Mouse (Mus musculus) G1E-ER4 (cell line): ENCODE measurements around the gene Dbnl. TPM values are rescaled to one million over a fixed set of nuclear protein-coding genes. Genes with fewer than 3 reads are reported as not detected.

Experiments used
- GATA1 ChIP-seq: IDR thresholded peaks from one replicate; pipeline ENCODE4 v1.8.0; 2012; ENCODE audit warnings: low read length, inconsistent platforms
- polyA plus RNA-seq: library from polyadenylated mRNA; stranded (reverse); fragments of >175 nt; gene quantifications from 2 replicates; pipeline ENCODE4 v1.2.3, GENCODE M21; 2012

The Dbnl gene
- polyA plus RNA-seq, 1 experiment, result 227 TPM

DNA sequence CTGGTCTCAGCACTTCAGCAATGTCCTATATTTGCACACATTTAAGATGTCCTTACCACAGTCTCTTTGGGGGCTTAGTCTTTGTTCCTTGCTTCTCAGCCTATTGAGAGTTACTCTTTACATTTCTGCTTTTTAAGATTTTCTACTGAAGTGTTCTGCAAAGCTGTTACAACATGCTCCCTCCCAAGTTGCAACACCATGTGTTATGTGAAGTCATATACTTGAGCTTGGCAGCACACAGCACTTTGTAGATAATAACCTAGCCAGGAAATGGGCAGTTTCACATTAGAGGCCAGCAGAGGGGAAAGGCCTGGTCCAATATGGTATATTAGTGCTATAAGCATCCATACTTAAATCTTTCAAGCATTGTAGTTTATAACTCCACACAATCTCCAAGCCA lies 2.6 kb upstream of the Dbnl start:
- no peak for TF ChIP-seq GATA1

DNA sequence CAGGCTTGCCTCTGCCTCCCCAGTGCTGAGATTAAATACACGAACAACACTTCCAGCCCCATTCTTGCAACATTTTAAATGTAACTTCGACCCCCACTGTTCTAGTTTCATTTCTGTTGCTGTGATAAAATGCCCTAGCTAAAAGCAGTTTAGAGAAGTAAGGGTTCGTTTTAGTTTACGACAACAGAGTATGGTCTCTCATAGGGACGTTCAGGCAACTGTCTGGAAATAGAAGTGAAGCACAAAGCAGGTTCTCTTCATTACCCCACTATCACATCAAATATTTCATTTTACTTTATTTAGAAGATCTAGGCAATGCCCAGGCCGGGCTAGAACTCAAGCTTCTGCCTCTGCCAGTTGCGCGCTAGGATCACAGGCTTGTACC lies 625 bp upstream of the Dbnl start:
- no peak for TF ChIP-seq GATA1

DNA sequence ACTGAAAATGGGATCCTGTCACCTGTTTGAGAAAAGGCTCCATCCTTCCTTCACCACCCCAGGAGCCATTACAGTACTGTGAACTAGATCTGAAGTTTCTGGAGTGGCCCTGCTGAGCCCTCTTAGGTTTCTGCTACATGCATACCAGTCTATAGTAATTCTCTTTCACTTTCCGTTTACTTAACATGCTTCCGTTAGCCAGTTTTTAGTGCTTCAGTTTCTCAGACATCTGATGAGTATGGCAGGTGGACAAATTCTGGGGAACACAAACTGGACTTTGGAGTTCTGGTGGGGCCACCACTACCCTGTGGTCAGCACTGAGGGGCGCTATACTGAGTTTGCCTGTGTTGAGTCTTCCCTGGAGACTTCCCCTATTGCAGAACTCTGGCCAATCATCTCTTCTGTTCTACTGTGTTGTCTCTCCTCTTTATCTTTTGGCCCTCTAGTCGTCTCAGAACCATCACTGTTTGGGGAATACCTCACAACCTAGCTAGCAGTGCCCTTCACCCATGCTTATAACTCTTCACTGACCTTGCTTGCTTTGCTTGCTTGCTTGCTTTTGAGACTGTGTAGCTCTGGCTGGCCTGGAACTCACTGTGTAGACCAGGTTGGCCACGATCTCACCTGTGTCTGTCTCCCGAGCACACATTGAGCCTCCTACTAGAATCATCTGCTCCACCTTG lies 924 bp downstream of the Dbnl start:
- no peak for TF ChIP-seq GATA1

GRCm38 (mm10) chr11:5789754-5790333 lies 1.6 kb downstream of the Dbnl start:
- TF ChIP-seq GATA1, result no peak

DNA sequence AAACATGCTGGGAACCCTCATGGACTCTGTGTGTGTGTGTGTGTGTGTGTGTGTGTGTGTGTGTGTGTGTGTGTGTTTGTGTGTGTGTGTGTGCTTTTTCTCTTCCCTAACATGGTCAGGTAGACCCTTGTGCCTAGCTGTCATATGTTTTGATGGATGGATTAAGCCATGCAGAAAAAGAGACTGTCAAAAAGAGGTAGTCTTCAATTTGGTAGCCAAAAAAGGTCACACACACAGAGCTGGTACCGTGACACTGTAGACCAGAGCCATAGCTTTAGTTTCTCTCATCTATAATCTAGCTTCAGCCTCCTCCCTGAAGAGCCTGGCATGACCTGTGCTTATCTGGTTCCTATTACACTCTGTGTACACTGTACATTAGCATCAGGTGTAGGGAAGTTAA lies 2.1 kb downstream of the Dbnl start:
- TF ChIP-seq GATA1, result no peak

DNA sequence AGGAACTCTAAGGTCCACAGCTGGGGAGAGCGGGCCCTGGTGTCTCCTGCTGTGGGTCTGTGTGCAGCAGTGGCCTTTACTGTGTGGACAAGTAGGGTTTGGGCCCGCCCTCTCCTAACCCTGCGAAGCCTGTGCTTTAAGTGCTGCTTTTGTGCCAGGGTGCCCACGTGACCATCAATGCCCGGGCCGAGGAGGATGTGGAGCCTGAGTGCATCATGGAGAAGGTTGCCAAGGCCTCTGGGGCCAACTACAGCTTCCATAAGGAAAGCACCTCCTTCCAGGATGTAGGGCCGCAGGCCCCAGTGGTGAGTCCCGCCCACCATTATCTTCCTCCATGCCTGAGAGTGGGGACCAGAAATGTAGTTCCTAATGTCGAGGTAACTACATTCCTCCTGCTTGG lies 7.0 kb downstream of the Dbnl start:
- TF ChIP-seq GATA1, result no peak

GRCm38 (mm10) chr11:5795706-5796105 lies 7.4 kb downstream of the Dbnl start:
- TF ChIP-seq GATA1, result no peak

GRCm38 (mm10) chr11:5796939-5797338 lies 8.7 kb downstream of the Dbnl start:
- no peak for TF ChIP-seq GATA1

- TF ChIP-seq GATA1, result no peak
These were observed 9.1 kb downstream of the Dbnl start for GRCm38 (mm10) chr11:5797371-5797770.

- TF ChIP-seq GATA1, result no peak
These were observed 9.6 kb downstream of the Dbnl start for GRCm38 (mm10) chr11:5797928-5798327.

DNA sequence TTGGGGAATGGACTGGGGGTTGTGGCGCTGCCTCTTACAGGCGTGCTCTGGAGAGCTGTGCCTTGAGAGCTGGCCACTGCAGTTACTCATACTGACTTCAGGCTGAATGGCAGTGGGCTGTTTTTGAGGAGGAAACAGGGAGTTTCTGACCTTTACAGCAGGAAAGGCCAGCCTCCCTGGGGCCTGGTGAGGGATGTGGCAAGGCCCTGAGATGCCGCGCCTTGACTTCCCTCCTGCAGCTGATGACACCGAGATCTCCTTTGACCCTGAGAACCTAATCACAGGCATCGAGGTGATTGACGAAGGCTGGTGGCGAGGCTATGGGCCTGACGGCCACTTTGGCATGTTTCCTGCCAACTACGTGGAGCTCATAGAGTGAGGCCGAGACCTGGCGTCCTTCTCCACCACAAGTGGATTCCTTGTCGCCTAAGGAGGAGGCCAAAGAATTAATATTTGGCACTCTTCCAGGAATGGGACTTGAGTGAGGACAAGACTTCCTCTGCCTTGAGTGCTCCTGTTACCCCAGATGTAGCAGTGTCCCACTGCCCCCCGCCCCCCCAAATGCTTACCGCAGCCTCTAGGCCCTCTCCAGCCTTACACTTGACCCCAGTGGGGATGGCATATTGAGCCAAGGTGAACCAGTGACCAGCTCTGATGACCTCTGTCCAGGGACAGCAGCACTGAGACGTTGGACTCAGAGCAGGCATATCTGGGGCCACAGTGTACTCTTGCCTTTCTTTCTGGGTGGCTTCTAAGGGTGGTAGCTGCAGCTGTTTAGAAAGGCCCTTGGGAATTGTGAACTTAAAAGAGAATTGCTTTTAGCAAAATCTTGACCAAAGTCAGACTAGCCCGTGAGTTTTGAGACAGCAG lies 11.6 kb downstream of the Dbnl start:
- TF ChIP-seq GATA1, result no peak

DNA sequence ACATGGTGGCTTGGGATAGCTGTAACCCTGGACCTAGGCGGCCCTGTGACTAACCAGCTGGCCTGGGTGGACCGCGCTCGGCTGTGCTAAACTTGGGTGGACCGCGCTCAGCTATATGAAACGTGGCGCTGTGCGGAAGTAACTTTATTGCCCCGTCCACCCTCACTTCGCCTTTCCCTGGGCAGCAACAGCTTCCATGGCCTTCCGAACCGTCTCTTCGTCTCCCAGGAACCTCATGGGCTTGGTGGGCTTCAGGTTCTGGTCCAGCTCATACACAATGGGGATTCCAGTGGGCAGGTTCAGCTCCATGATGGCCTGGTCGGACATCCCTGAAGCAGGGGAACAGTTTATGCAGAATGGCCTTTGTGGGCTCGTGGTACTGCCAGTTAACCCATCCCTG lies 13.2 kb downstream of the Dbnl start:
- TF ChIP-seq GATA1, result no peak

- no peak for TF ChIP-seq GATA1
These were observed 13.7 kb downstream of the Dbnl start for GRCm38 (mm10) chr11:5802005-5802404.

- no peak for TF ChIP-seq GATA1
These were observed 14.3 kb downstream of the Dbnl start for GRCm38 (mm10) chr11:5802457-5803217.

DNA sequence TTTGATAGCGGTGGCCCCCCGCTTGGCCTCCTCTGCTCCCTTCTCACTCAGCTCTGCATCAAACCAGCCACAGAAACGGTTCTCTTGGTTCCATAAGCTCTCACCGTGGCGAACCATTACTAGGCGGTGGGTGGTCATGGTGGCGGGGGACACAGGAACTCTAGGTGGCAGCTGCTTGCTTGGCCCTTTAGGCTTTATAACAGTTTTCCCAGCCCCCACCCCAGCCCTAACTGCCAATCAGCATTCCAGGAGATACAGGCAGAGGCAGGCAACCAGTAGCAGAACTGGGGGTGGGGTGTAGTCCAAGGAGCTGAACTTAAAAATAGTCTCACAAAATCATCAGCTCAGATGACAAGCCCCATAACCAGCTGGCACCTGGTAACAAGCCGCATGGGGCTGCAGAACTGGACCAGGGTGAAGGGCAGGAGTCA lies 15.3 kb downstream of the Dbnl start, which contains the start of gene Pgam2:
Gene Pgam2 (minus strand): TSS at position 183 of the 431 bp plus-strand sequence.
- no peak for TF ChIP-seq GATA1

- no peak for TF ChIP-seq GATA1
These were observed 15.9 kb downstream of the Dbnl start for GRCm38 (mm10) chr11:5804174-5804573.

DNA sequence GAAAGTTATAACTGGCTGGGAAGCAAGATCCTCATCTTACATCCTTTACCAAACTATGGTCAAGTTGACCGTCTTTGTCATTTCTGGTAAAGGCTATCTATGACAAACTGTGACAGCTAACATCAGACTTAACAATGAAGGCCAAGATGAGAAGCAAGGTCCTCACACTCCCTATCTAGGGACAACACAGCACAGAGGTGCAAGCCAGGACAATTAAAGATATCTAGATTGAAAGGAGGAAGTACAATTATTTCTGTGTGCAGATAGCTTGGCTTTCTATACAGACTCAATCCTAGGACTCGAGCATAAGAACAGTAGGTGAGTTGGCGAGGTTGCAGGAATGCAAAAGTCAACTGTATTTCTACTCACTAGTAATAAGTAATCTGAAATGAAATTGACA lies 17.4 kb downstream of the Dbnl start:
- peak; percentile 66 for TF ChIP-seq GATA1
